Mouse (Mus musculus): ENCODE measurements at regions not wholly inside any gene's neighbourhood (a gene's known extent, or its start where the extent isn't known, plus 50 kb on each side); places are given as distances from the start of the nearest gene placed in this dataset.
A peak's percentile ranks its signal among the peaks of the same experiment; 100 is the strongest.

DNA sequence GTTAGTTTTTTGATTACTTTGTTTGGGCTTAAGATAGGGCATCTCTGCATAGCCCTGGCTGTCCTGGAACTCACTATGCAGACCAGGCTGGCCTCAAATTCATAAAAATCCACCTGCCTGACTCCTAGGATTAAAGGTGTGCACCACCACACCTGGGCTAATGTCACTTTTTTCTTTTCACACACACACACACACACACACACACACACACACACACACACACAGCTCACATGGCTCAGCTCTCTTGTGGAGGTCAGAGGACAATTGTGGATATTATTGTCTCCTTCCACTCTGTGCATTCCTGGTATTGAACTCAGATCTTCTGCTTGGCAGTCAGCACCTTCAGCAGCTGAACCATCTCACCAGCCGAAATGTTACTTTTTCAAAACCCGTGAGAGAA, 110.5 kb upstream of the Egln3 start:
- H3K27ac ChIP-seq, result no peak overlapping the region
- TF ChIP-seq CTCF (IDR thresholded peaks at IDR 0.05; ENCODE audit: low read depth) (no peak), EP300 (IDR thresholded peaks at IDR 0.05; ENCODE audit: low read depth) (no peak)
- no peak overlapping the region for H3K9ac ChIP-seq (replicated peaks)
- no peak overlapping the region for H3K4me3 ChIP-seq (ENCODE audit: insufficient read depth in 1 of 2, low read depth in 2 of 2, low read length in 2 of 2)
- peaks cover 0 to 2% of the 10 kb centered on the region in 2 experiments; a peak in 1 of 4 replicates for H3K4me1 ChIP-seq (replicated peaks; ENCODE audit: control insufficient read depth in 2 of 2, insufficient read depth in 2 of 2, low read length in 1 of 2)
- H3K27me3 ChIP-seq (ENCODE audit: control insufficient read depth, insufficient read depth, low read length), result no peaks in the 10 kb centered on the region
- no peaks in the 10 kb centered on the region for H3K36me3 ChIP-seq (replicated peaks; ENCODE audit: control insufficient read depth, insufficient read depth, low read depth)
- no peaks in the 10 kb centered on the region for H3K9me3 ChIP-seq (ENCODE audit: control insufficient read depth, low read length)
- H3K4me2 ChIP-seq (ENCODE audit: low read depth), result no peak overlapping the region
- WGBS (ENCODE audit: insufficient replicate concordance), result 45% methylated on average over 2 of the region's 2 CpGs
- DNase-seq (ENCODE audit: low read depth in 3 of 3, low spot score in 3 of 3) (no peak), ATAC-seq (ENCODE audit: insufficient read depth) (no peak)

DNA sequence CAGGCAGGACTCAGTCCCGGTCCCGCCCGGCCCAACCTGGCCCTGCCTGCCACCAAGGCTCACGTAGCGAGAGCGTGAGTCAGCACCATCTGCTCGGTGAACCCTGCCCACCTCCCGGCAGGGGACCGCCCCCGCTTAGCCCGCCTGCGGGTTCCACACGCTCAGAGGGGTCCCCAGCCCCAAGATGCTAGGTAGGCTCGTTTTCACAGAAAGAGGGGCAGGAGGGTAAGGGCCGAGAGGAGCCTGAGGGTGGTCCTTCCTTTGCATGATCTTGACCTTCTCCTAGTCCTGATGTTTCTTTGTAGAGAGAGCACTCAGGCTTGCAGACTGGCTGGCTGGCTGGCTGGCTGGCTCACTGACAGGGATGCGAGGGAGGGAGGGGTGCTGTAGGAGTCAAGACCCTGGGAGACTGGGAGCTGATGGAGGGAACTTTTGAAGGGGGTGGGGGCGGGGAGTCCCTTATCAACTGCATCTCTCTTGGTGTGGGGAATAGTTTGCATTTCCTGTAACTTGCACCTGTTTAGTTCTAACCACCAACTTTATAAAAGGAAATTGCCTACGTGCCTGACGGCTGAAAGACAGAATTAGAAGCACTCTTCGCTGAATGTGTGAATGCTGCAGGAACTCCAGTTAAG, 109.7 kb upstream of the Egln3 start:
- H3K27ac ChIP-seq, result no peak overlapping the region
- TF ChIP-seq EP300 (IDR thresholded peaks at IDR 0.05; ENCODE audit: low read depth) (no peak), CTCF (IDR thresholded peaks at IDR 0.05; ENCODE audit: low read depth) (no peak)
- ATAC-seq (ENCODE audit: insufficient read depth) (0 out of 2 replicates have a peak, but pooled peaks have one; percentile 48), DNase-seq (ENCODE audit: low read depth in 3 of 3, low spot score in 3 of 3) (peak in 1 of 3 experiments; percentile 7)
- peak overlapping the region; percentile 5 to 23; a peak in 3 of 4 replicates for H3K4me3 ChIP-seq (ENCODE audit: insufficient read depth in 1 of 2, low read depth in 2 of 2, low read length in 2 of 2)
- no peak overlapping the region for H3K9ac ChIP-seq (replicated peaks)
- H3K36me3 ChIP-seq (replicated peaks; ENCODE audit: control insufficient read depth, insufficient read depth, low read depth), result no peaks in the 10 kb centered on the region
- 1% methylated on average over 20 of the region's 20 CpGs for WGBS (ENCODE audit: insufficient replicate concordance)
- H3K9me3 ChIP-seq (ENCODE audit: control insufficient read depth, low read length), result no peaks in the 10 kb centered on the region
- H3K4me1 ChIP-seq (replicated peaks; ENCODE audit: control insufficient read depth in 2 of 2, insufficient read depth in 2 of 2, low read length in 1 of 2), result peaks cover 0 to 2% of the 10 kb centered on the region in 2 experiments; a peak in 1 of 4 replicates
- H3K27me3 ChIP-seq (ENCODE audit: control insufficient read depth, insufficient read depth, low read length), result no peaks in the 10 kb centered on the region
- peak overlapping the region; percentile 49 for H3K4me2 ChIP-seq (ENCODE audit: low read depth)

DNA sequence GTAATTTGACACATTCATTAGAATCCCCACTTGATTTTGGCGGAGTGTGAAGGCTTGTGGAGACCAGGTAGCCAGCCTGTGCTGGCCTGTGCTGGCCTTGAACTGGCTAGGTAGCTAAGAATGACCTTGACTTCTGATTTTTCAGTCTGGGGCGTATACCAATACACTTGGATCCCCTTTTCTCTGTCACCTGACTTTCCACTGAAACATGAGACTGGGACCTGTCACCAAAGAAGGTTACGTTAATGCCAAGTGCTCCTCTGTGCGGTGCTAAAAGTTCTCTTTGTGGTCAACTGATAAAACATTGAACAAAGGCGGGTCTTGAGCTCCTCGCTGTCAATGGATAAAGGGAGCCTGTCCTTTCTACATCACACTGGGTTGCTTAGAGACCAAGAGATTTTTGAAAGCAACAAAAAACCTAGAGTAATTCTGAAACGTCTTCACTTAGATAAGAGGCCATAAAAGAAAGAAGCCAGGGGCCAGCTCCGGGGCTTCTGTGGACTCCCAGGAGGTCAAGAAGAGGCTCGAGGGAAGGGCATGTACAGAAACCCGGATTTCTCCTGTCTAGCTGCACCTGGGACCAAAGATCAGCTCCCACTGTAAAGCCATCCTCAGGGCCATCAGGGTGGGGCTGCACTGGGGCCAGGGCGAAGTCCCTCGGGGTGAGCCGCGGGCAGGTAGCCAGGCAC, 109.0 kb upstream of the Egln3 start:
- H3K36me3 ChIP-seq (replicated peaks; ENCODE audit: control insufficient read depth, insufficient read depth, low read depth), result no peaks in the 10 kb centered on the region
- 10% methylated on average over 14 of the region's 14 CpGs for WGBS (ENCODE audit: insufficient replicate concordance)
- no peaks in the 10 kb centered on the region for H3K27me3 ChIP-seq (ENCODE audit: control insufficient read depth, insufficient read depth, low read length)
- no peak overlapping the region for H3K27ac ChIP-seq
- no peak for DNase-seq (ENCODE audit: low read depth in 3 of 3, low spot score in 3 of 3)
- H3K4me3 ChIP-seq (ENCODE audit: insufficient read depth in 1 of 2, low read depth in 2 of 2, low read length in 2 of 2), result peak overlapping the region; percentile 5 to 23; a peak in 2 of 4 replicates
- peak overlapping the region; percentile 49 for H3K4me2 ChIP-seq (ENCODE audit: low read depth)
- H3K9me3 ChIP-seq (ENCODE audit: control insufficient read depth, low read length), result no peaks in the 10 kb centered on the region
- H3K9ac ChIP-seq (replicated peaks), result no peak overlapping the region
- TF ChIP-seq CTCF (IDR thresholded peaks at IDR 0.05; ENCODE audit: low read depth) (no peak), EP300 (IDR thresholded peaks at IDR 0.05; ENCODE audit: low read depth) (no peak)
- ATAC-seq (ENCODE audit: insufficient read depth), result no peak; the same call in 1 of the 2 replicates
- peaks cover 0 to 2% of the 10 kb centered on the region in 2 experiments; a peak in 1 of 4 replicates for H3K4me1 ChIP-seq (replicated peaks; ENCODE audit: control insufficient read depth in 2 of 2, insufficient read depth in 2 of 2, low read length in 1 of 2)

DNA sequence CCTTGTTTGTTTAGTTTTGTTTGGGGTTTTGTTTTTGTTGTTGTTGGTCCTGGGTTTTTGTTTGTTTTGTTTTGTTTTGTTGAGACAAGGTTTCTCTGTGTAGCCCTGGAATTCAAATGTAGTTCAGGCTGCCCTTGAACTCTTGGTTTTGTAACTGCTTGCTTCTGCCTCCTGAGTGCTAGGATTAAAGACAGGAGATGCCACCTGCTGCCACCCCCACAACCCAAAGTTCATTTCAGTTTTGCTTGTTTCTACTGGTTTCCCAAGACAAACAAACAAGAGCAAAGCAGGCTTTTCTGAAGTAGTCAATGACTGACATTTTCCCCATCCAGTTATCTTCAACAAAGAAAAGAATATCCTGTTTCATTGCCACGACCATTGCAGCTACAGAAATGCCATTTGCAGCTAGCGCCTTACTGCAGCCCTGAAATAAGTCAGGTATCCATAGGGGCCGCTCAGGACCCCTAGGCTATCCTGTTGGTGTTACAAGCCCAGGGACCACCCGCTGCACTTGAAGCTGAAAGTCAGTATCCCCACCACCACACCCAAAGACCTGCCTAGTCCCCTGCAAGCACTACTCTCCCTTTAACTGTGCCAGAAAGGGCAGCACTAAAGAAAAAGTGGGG, 108.3 kb upstream of the Egln3 start:
- Histone ChIP-seq H3K9ac (replicated peaks) (no peak overlapping the region), H3K27ac (no peak overlapping the region), H3K9me3 (ENCODE audit: control insufficient read depth, low read length) (no peaks in the 10 kb centered on the region), H3K4me3 (ENCODE audit: insufficient read depth in 1 of 2, low read depth in 2 of 2, low read length in 2 of 2) (no peak overlapping the region), H3K27me3 (ENCODE audit: control insufficient read depth, insufficient read depth, low read length) (no peaks in the 10 kb centered on the region), H3K4me2 (ENCODE audit: low read depth) (no peak overlapping the region), H3K4me1 (replicated peaks; ENCODE audit: control insufficient read depth in 2 of 2, insufficient read depth in 2 of 2, low read length in 1 of 2) (peaks cover 0 to 2% of the 10 kb centered on the region in 2 experiments; a peak in 1 of 4 replicates), H3K36me3 (replicated peaks; ENCODE audit: control insufficient read depth, insufficient read depth, low read depth) (no peaks in the 10 kb centered on the region)
- ATAC-seq (ENCODE audit: insufficient read depth) (no peak), DNase-seq (ENCODE audit: low read depth in 3 of 3, low spot score in 3 of 3) (no peak)
- whole genome bisulfite sequencing (ENCODE audit: insufficient replicate concordance), result 40% methylated on average over 4 of the region's 4 CpGs
- TF ChIP-seq EP300 (IDR thresholded peaks at IDR 0.05; ENCODE audit: low read depth) (no peak), CTCF (IDR thresholded peaks at IDR 0.05; ENCODE audit: low read depth) (no peak)

DNA sequence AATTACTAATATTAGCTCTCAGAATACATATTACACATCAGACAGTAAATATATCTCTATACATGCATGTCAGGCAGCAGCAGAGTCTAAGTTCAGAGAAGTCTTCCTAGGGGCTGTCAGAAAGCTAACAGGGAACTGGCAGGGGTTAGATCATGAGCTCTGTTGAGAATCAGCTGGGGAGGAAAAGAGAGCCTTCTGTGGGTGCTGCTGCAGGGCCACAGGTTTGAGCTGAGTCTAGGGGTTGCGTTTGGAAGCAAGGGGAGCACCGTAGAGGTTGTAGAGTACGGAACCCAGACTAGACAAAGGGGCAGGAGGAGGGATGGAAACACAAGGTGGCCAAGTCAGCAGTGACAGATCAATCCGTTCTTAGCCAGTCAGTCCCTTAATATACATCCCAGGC, 106.2 kb upstream of the Egln3 start:
- H3K36me3 ChIP-seq (replicated peaks; ENCODE audit: control insufficient read depth, insufficient read depth, low read depth), result no peaks in the 10 kb centered on the region
- H3K4me2 ChIP-seq (ENCODE audit: low read depth), result no peak overlapping the region
- H3K4me3 ChIP-seq (ENCODE audit: insufficient read depth in 1 of 2, low read depth in 2 of 2, low read length in 2 of 2), result no peak overlapping the region
- H3K27ac ChIP-seq, result no peak overlapping the region
- no peaks in the 10 kb centered on the region for H3K9me3 ChIP-seq (ENCODE audit: control insufficient read depth, low read length)
- no peak overlapping the region for H3K9ac ChIP-seq (replicated peaks)
- no peaks in the 10 kb centered on the region for H3K27me3 ChIP-seq (ENCODE audit: control insufficient read depth, insufficient read depth, low read length)
- no peaks in the 10 kb centered on the region; a peak in 1 of 4 replicates for H3K4me1 ChIP-seq (replicated peaks; ENCODE audit: control insufficient read depth in 2 of 2, insufficient read depth in 2 of 2, low read length in 1 of 2)
- ATAC-seq (ENCODE audit: insufficient read depth) (no peak), DNase-seq (ENCODE audit: low read depth in 3 of 3, low spot score in 3 of 3) (no peak)
- TF ChIP-seq CTCF (IDR thresholded peaks at IDR 0.05; ENCODE audit: low read depth), result no peak
- no peak for TF ChIP-seq EP300 (IDR thresholded peaks at IDR 0.05; ENCODE audit: low read depth)
- WGBS (ENCODE audit: insufficient replicate concordance), result 62% methylated on average over 4 of the region's 4 CpGs
